Mouse (Mus musculus) kidney, postnatal 14 days (tissue): Measurements from ENCODE around the gene Anxa8.

Experiments used
- DNase-seq: peaks from one replicate; pipeline ENCODE4 v3.0.0; 2022; ENCODE audit warnings: mixed read lengths

Gene Anxa8

DNA sequence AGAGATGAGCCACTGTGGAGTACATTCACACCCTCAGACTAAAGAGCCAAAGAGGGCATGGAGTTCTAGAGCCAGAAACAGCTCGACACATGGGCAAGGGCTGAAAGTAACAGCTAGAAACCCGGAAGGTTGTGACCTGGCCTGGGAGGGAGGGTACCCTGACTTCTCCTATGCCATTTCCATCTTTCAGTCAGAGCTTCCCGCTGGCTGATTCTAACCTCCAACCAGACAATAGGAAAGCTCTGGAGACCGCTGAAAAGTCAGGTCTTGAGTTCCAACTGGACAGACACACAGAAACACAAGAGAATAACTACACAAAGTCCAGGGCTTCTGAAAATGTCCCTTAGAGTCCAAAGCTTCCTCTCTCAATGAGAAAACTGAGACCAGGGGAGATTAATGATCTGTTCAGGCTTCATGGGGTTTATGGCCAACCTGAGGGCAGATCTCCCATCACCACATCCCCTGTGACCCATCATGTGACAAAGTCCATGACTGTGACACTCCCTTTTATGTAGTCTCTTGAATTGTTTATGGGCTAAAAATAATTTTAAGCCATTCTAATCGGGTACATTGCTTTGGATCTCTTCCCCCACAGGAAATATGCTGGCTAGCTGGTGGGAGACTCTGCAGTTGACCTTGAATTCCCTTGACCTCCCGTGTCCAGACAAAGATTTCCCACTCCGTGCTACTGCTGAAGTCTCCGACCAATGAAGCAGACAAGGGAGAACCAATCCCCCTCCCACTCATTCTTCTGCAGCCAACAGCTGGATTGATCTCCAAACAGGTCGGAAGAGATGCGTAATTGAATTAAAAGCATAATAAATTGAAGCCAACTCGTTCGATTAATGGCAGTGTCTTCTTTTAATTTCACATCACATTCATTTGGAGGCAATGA is 34.5 kb downstream of the Anxa8 start:
- no peak for DNase-seq

GRCm38 (mm10) chr14:34120923-34121351 is 35.2 kb downstream of the Anxa8 start:
- DNase-seq = no peak

DNA sequence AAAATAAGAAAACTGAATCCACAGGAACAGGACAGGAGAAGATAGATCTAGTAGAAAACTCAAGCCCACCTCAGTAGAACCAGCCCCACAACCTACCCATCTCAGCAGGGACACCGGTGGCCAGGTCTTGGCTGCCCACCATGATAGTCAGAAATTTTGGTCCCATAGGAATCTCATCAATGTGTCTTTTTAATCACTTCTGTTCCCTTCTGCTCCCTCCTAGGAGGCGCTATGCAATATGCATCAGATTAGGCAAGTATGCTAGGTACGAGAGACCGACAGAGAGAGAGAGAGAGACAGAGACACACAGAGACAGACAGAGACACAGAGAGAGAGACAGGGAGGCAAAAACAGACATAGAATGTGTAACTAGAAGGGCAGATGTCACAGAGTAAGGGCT is 35.9 kb downstream of the Anxa8 start:
- DNase-seq = no peak

- DNase-seq = no peak
These were observed 45.4 kb downstream of the Anxa8 start for GRCm38 (mm10) chr14:34131216-34131615.

DNA sequence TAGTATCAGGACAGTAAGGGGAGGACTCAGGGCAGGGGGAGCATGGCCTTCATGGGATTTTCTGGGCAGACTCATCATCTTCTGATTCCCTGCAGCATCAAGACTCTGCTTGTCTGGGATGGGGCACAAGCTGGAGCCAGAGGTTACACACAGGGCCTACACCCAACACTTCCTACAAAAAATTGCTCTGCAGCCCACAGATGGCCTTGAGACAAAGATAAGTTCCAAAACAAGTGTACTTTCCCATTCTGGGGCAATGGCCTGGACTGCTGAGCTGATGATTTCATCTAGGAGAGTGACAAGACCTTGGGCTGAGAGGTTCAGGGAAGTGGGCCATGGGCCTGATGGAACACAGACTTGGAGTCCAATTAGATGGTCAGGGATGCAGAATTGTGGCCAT is 49.6 kb downstream of the Anxa8 start:
- no peak for DNase-seq

- no peak for DNase-seq
These were observed 54.2 kb downstream of the Anxa8 start for GRCm38 (mm10) chr14:34139671-34140664.

DNA sequence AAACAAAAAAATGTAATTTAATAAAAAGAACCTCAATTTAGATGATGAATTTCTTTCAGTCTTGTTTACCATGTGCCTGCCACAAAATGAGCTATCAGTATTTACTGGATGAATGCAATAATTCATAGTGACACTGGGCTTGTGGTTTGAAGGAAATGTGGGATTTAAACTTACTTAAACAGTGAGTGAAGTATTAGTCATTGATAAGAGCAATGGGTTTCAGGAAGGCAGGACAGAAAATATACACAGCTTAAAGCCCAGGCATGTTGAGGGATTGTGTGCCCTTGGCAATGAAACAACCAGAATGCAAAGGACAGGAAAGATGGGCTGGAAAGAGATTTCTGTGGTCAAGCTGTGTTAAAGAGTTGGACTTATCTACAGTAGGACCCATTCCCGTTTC is 56.5 kb downstream of the Anxa8 start:
- no peak for DNase-seq

- no peak for DNase-seq
These were observed 57.1 kb downstream of the Anxa8 start for GRCm38 (mm10) chr14:34142915-34143314.
